Mouse (Mus musculus): Measurements from ENCODE around the gene Ppm1g.

DNA sequence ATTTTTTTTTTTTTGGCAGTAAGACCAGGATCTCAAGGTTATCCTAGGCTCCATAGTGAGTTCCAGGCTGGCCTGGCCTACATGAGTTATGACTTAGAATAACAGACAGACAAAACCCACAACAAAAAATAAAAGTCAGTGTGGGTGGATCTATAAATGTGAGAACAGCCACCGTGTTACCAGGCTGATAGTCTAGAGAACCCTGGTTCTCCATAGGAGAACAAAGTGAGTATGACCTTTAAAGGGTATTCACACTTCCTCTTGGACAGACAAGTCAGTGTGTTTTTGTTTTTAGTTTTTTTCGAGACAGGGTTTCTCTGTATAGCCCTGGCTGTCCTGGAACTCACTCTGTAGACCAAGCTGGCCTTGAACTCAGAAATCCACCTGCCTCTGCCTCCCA is 35.5 kb upstream of the Ppm1g start:
- no peak for TF ChIP-seq CTCF (IDR thresholded peaks at IDR 0.05; ENCODE audit: borderline replicate concordance, insufficient read depth, low read depth, low read length)
- no peak for TF ChIP-seq POLR2A (IDR thresholded peaks at IDR 0.05; ENCODE audit: borderline replicate concordance, insufficient read depth, low read length)
